Mouse (Mus musculus) heart, embryonic 14.5 days (tissue): ENCODE measurements around the gene Socs4. TPM values are rescaled to one million over a fixed set of nuclear protein-coding genes. Genes with fewer than 3 reads are reported as not detected.

Experiments used
- ATAC-seq: fragments of 200-750 bp; cut with Nextera tagmentation; 2 replicates; pipeline ENCODE4 v1.8.0; 2017; ENCODE audit warnings: low read depth, moderate TSS enrichment; ENCODE audit not compliant: insufficient number of reproducible peaks, insufficient read depth, low FRiP score
- H3K27ac ChIP-seq, 2 experiments: fragments of 200-500 bp in 1 of 2; fragments of 300-500 bp in 1 of 2; sonication (generic) in 1 of 2; replicated peaks in 1 of 2; 2 replicates each; pipeline ENCODE4 v1.5.1; 2012 to 2014; ENCODE audit warnings: low read depth in 2 of 2, low read length in 2 of 2, control low read depth in 1 of 2, mild to moderate bottlenecking in 1 of 2, mixed read lengths in 1 of 2; ENCODE audit not compliant: control insufficient read depth in 1 of 2, insufficient read depth in 1 of 2
- H3K27me3 ChIP-seq: fragments of 300-500 bp; sonication (generic); 2 replicates; pipeline ENCODE4 v1.6.1; 2014; ENCODE audit warnings: mild to moderate bottlenecking, low read length, control low read depth; ENCODE audit not compliant: control insufficient read depth, insufficient read depth
- H3K36me3 ChIP-seq: fragments of 300-500 bp; sonication (generic); 2 replicates; pipeline ENCODE4 v1.6.1; 2014; ENCODE audit warnings: mild to moderate bottlenecking, control low read depth, low read length, mixed read lengths; ENCODE audit not compliant: control insufficient read depth, insufficient read depth
- H3K4me1 ChIP-seq, 2 experiments: fragments of 200-500 bp in 1 of 2; fragments of 300-500 bp in 1 of 2; sonication (generic) in 1 of 2; 2 replicates each; pipeline ENCODE4 v1.6.1; 2012 to 2014; ENCODE audit warnings: low read length in 2 of 2, control low read depth in 1 of 2, mixed read lengths in 1 of 2; ENCODE audit not compliant: control insufficient read depth in 2 of 2, insufficient read depth in 2 of 2
- H3K4me2 ChIP-seq: fragments of 300-500 bp; sonication (generic); 2 replicates; pipeline ENCODE4 v1.6.1; 2014; ENCODE audit warnings: mild to moderate bottlenecking, low read length
- H3K4me3 ChIP-seq, 2 experiments: fragments of 200-500 bp in 1 of 2; fragments of 300-500 bp in 1 of 2; sonication (generic) in 1 of 2; 2 replicates each; pipeline ENCODE4 v1.5.1; 2012 to 2014; ENCODE audit warnings: low read length in 2 of 2, mild to moderate bottlenecking in 2 of 2, control low read depth in 1 of 2, low read depth in 1 of 2, moderate library complexity in 1 of 2; ENCODE audit not compliant: control insufficient read depth in 1 of 2, insufficient read depth in 1 of 2
- H3K9ac ChIP-seq: fragments of 300-500 bp; sonication (generic); 2 replicates; pipeline ENCODE4 v1.6.1; 2014; ENCODE audit warnings: mild to moderate bottlenecking, low read length
- H3K9me3 ChIP-seq: fragments of 300-500 bp; sonication (generic); 2 replicates; pipeline ENCODE4 v1.6.1; 2016; ENCODE audit warnings: low read length, control low read depth; ENCODE audit not compliant: control insufficient read depth
- WGBS: fragments of 180-500 bp; shearing (Covaris S2); extraction: QIAGEN DNeasy Blood & Tissue Kit; methylation state at CpG from one replicate; pipeline ENCODE4 v1.1.7; 2014; 5-methylcytosine and 5-hydroxymethylcytosine counted together
- polyA plus RNA-seq: library from polyadenylated mRNA; unstranded; fragments of >200 nt; fragmentation: Nextera tagmentation; extraction: Ambion mirVana; gene quantifications from 2 replicates; pipeline ENCODE4 v1.2.1, GENCODE M21; 2014

Gene Socs4
- polyA plus RNA-seq, result 2.9 and 3.4 TPM in 2 replicates

DNA sequence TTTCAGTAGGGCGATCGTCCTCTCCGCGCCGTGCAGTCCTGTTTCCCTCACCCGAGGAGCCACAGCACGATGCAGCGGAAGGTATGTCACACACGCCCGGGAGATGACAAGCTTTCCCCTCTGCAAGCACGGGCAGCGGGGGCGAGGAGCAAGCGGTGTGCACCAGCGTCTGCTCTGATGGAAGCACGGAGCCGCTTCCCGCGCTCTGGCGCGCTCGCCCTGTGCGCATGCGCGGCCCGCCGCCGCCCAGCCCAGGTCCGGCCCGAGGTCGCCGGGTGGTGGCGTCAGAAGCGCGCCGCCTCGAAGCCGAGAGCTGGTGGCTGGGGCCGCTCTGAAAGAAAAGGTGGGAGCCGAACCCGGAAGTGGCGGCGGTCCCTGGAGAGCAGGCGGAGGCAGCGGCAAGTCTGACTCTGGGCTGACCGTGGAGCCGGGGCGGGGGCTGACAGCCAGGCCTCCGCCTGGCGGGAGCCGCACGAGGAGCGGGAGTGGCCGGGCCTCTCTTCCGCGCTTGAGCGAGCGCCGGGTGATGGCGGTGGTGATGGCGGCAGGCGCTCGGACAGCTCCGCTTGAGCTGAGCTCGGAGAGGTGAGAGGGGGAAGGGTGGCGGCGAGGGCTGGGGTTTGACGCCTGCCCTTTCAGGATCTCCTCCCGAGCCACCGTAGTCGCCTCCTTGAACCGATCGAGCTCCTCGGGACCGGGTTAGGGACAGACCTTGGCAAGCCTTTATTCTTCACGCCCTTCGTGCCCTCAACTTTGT lies at the start of gene Socs4, which contains the start of gene Wdhd1:
Gene Socs4, plus strand, starts transcription at position 295 of the 757 bp plus-strand sequence.
Gene Wdhd1, minus strand, starts transcription at position 221 of the 757 bp plus-strand sequence.
- peak; percentile 96 for ATAC-seq
- H3K9ac ChIP-seq, result peak within 1 kb of the TSS; percentile 91
- H3K27me3 ChIP-seq, result no peaks in the 10 kb centered on the region
- H3K9me3 ChIP-seq, result no peaks in the 10 kb centered on the region
- H3K27ac ChIP-seq, result peak within 1 kb of the TSS; percentile 94 to 96
- peaks cover 0 to 10% of the 10 kb centered on the region in 2 experiments; a peak in 2 of 4 replicates for H3K4me1 ChIP-seq
- peak within 1 kb of the TSS; percentile 69 to 92 for H3K4me3 ChIP-seq
- peak within 1 kb of the TSS; percentile 89 for H3K4me2 ChIP-seq
- WGBS, result under 1% methylated on average over 76 of the region's 77 CpGs
- H3K36me3 ChIP-seq, result peaks cover 26% of the 10 kb centered on the region

DNA sequence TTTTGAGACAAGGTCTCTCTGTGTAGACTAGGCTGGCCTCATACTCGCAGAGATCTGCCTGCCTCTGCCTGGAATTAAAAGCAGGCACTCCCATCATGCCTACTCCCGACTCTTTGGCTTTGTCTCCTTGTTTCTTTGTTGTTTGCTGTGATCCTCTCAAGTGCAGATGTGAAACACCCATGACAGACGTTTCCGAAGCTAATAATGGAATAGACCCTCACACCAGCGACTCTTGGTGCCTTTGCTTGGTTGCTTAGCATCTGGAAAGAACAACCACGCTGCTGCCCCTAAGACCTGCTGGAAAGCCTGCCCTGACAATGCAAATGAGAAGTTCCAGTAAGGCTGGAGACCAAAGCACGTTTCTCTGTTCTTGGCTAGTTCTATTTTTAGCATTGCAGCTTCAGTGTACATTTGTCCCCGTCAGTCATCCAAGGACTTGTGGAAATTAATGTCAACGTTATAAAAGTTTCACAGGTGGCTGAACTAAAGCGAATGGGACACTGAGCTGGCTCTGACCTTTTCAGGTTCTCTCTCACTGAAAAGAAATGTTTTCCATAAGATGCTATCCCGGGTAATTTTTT lies 46.8 kb upstream of the Socs4 start:
- peaks cover 8 to 19% of the 10 kb centered on the region in 2 experiments for H3K4me1 ChIP-seq
- no peaks in the 10 kb centered on the region for H3K36me3 ChIP-seq
- peak overlapping the region; percentile 20; the same call in 1 of the 2 replicates for H3K4me2 ChIP-seq
- H3K9ac ChIP-seq, result no peak overlapping the region
- peak overlapping the region; percentile 72 to 77 for H3K27ac ChIP-seq
- no peak for ATAC-seq
- H3K27me3 ChIP-seq, result no peaks in the 10 kb centered on the region
- 34% methylated on average over 11 of the region's 11 CpGs for WGBS
- H3K9me3 ChIP-seq, result no peaks in the 10 kb centered on the region
- no peak overlapping the region for H3K4me3 ChIP-seq

- no peak overlapping the region for H3K4me3 ChIP-seq
- no peak overlapping the region for H3K9ac ChIP-seq
- no peak overlapping the region for H3K4me2 ChIP-seq
- H3K4me1 ChIP-seq, result peaks cover 8 to 19% of the 10 kb centered on the region in 2 experiments
- H3K9me3 ChIP-seq, result peaks cover 6% of the 10 kb centered on the region
- ATAC-seq, result no peak
- peak overlapping the region in 1 of 2 experiments; percentile 33; a peak in 1 of 4 replicates for H3K27ac ChIP-seq
- H3K36me3 ChIP-seq, result no peaks in the 10 kb centered on the region
- WGBS, result 11% methylated on average over 2 of the region's 2 CpGs
- H3K27me3 ChIP-seq, result no peaks in the 10 kb centered on the region
Measured at GRCm38 (mm10) chr14:47233602-47234001, 43.1 kb upstream of the Socs4 start.

DNA sequence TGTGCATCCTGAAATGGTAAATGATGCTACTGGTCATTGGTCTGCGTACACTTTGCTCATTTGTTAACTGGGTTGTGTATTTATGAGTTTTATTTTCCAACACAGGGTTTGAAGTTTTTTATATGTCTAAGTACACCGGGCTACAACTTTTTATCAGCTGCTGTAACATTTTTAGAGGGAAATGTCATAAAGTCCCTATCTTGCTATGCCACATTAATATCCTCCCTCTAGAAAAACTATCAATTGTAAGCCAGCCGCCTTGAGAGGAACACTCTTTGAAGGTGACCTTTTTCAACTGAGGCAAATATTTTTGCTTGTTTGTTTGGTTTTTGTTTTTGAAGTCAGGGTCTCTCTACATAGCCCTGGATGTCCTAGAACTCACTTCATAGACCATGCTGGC lies 42.7 kb upstream of the Socs4 start:
- Histone ChIP-seq H3K9ac (no peak overlapping the region), H3K4me2 (no peak overlapping the region), H3K36me3 (no peaks in the 10 kb centered on the region), H3K4me1 (peaks cover 8 to 19% of the 10 kb centered on the region in 2 experiments), H3K4me3 (no peak overlapping the region), H3K27me3 (no peaks in the 10 kb centered on the region), H3K9me3 (peaks cover 6% of the 10 kb centered on the region), H3K27ac (0 out of 4 replicates have a peak overlapping the region, but pooled peaks of 1 of the 2 experiments have one; percentile 33)
- 63% methylated on average over 3 of the region's 3 CpGs for WGBS
- no peak for ATAC-seq

DNA sequence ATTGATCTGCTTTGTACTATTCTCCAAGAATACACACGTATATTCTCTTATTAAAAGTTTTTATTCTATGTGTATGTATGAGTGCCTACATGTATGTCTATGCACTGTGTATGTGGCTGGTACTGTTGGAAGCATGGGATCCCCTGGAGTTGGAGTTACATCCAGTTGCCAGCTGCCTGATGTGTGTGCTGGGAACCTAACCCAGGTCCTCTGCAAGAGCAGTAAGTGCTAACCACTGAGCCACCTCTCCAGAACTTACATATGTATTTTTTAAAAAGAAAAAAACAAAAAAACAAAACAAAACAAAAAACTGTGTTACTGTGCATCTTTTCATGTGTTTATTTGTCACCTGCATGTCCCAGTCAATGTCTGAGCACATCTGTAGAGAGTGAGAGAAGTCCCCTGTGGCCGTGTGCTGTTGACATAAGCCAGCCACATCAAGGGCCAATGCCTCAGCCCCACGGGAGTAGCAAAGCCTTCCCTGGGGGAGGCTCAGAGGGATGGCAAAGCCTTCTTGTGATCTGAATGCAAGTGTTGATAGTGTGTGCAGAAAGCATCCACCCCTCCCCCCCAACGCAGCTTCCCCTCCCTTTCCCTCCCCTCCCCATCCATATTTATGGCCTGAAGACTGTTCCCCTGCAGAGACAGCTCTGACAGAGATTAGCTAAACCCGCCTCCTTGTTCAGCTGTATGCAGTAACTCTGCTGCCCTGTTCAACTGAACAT lies 42.0 kb upstream of the Socs4 start:
- Histone ChIP-seq H3K9ac (no peak overlapping the region), H3K36me3 (no peaks in the 10 kb centered on the region), H3K9me3 (peaks cover 6% of the 10 kb centered on the region), H3K4me1 (peaks cover 5 to 16% of the 10 kb centered on the region in 2 experiments), H3K4me2 (no peak overlapping the region), H3K27me3 (no peaks in the 10 kb centered on the region), H3K27ac (no peak overlapping the region), H3K4me3 (no peak overlapping the region)
- ATAC-seq, result no peak
- WGBS, result 45% methylated on average over 5 of the region's 5 CpGs

DNA sequence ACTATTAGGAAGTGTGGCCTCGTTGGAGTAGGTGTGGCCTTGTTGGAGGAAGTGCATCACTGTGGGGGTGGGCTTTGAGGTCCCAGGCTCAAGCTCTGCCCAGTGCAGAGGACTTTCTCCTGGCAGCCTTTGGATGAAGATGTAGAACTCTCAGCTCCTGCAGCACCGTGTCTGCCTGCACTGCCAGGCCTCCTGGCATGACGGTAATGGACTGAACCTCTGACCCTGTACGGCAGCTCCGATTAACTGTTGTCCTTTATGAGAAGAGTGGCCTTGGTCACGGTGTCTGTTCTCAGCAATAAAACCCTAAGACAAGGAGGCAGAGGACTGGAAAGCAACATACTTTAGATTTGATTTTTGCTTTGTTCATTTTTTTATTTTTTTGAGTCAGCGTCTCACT lies 40.2 kb upstream of the Socs4 start:
- peaks cover 7% of the 10 kb centered on the region for H3K36me3 ChIP-seq
- ATAC-seq, result no peak
- H3K27me3 ChIP-seq, result no peaks in the 10 kb centered on the region
- H3K9me3 ChIP-seq, result peaks cover 6% of the 10 kb centered on the region
- H3K27ac ChIP-seq, result no peak overlapping the region
- H3K4me2 ChIP-seq, result no peak overlapping the region
- 95% methylated on average over 7 of the region's 7 CpGs for WGBS
- peaks cover 6 to 11% of the 10 kb centered on the region in 2 experiments for H3K4me1 ChIP-seq
- no peak overlapping the region for H3K4me3 ChIP-seq
- no peak overlapping the region for H3K9ac ChIP-seq

DNA sequence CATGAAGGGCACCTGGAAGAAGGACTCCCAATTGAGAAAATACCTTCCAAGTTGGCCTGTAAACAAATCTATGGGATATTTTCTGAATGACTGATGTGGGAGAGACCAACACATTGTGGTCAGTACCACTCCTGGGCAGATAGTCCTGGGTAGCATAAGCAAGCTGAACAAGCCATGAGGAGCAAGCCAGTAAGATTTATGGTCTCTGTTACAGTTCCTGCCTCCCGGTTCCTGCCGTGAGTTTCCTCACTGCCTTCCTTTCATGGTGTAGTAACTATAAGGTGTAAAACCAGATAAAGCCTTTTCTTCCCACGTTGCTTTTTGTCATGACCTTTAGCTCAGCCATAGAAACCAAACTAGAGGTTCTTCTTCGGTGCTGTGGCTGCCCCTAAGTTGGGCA lies 39.4 kb upstream of the Socs4 start:
- Histone ChIP-seq H3K4me3 (no peak overlapping the region), H3K27me3 (no peaks in the 10 kb centered on the region), H3K9me3 (peaks cover 6% of the 10 kb centered on the region), H3K4me2 (no peak overlapping the region), H3K36me3 (peaks cover 11% of the 10 kb centered on the region), H3K27ac (no peak overlapping the region), H3K4me1 (peaks cover 6 to 11% of the 10 kb centered on the region in 2 experiments), H3K9ac (no peak overlapping the region)
- WGBS, result 91% methylated on average over 4 of the region's 4 CpGs
- no peak for ATAC-seq
